Mouse (Mus musculus): ENCODE measurements around the gene Ccdc186. TPM values are rescaled to one million over a fixed set of nuclear protein-coding genes. Genes with fewer than 3 reads are reported as not detected.
A peak's percentile ranks its signal among the peaks of the same experiment; 100 is the strongest.

The Ccdc186 gene
- polyA plus RNA-seq, 1 experiment from 2014 or later = 19.0 TPM

DNA sequence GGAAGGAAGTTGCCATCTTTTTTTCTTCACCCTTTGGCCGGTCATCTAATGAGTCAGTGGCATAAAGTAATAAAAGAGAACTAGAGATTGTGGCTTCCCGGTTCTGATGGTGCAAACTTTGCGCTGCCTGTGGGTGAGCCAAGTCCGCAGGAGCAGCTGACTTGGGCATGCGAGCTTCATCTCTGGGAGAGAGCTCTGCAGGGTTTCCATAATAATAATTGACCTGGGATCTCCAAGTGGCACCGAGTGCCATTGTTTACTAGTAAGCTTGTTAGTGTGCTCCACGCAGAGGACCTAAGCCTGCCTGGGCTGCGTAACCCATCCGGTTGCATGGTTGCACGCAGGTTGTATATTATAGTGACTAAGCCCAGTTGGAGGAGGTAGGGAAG lies 452 bp upstream of the Ccdc186 start:
- H3K9ac ChIP-seq = 0 out of 2 replicates have a peak overlapping the region, but pooled peaks have one; percentile 41
- ATAC-seq (replicated peaks; ENCODE audit: insufficient number of reproducible peaks, insufficient read depth, low FRiP score, low read depth) = no peak
- peaks cover 39% of the 10 kb centered on the region for H3K4me1 ChIP-seq (replicated peaks)
- H3K4me3 ChIP-seq = peak overlapping the region; percentile 92
- H3K4me2 ChIP-seq = peak overlapping the region; percentile 71
- H3K9me3 ChIP-seq (replicated peaks) = no peaks in the 10 kb centered on the region
- 26% methylated on average over 10 of the region's 10 CpGs for WGBS
- H3K27me3 ChIP-seq = 0 out of 2 replicates have a peak, but pooled peaks cover 4% of the 10 kb centered on the region
- no peaks in the 10 kb centered on the region for H3K36me3 ChIP-seq
- peak overlapping the region; percentile 43; the same call in 1 of the 2 replicates for H3K27ac ChIP-seq

DNA sequence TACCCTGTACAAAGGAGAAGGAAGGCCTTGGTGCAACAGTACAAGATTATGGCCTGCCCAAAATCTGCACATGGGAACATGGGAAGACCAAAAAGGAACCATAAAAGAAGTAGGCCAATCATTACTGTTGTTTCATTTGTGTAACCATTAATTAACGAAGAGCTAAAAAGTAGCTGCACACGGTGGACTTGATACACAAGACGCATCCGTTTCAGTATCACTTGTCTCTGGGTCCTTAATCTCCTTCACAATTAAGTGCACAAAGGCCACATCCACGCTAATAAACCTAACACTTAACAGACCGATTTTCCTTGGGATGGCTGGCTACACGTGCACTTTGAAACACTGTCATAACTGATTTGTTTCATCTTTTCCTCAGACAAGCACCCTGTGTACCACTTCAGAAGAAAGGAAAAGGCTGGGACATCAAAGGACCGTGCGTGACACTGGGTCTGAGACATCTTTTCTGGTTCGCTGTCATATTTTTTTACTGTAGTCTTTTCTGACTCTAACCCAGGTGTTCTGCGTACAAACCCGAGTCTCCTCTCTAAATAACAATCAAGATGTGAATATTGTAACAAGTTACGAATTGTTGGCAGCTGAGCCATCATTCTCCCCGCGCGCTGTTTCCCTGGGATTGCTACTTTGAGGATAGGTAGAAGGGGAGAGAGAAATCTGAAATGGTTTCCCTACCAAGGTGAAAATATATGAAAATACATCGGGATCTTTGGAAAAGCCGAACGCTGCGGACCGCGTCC lies 771 bp downstream of the Ccdc186 start:
- peak overlapping the region; percentile 71 for H3K4me2 ChIP-seq
- 0 out of 2 replicates have a peak, but pooled peaks cover 4% of the 10 kb centered on the region for H3K27me3 ChIP-seq
- 6% methylated on average over 22 of the region's 22 CpGs for WGBS
- H3K4me3 ChIP-seq = peak overlapping the region; percentile 92
- H3K27ac ChIP-seq = peak overlapping the region; percentile 89
- peaks cover 49% of the 10 kb centered on the region for H3K4me1 ChIP-seq (replicated peaks)
- ATAC-seq (replicated peaks; ENCODE audit: insufficient number of reproducible peaks, insufficient read depth, low FRiP score, low read depth) = no peak
- H3K36me3 ChIP-seq = no peaks in the 10 kb centered on the region
- H3K9me3 ChIP-seq (replicated peaks) = no peaks in the 10 kb centered on the region
- H3K9ac ChIP-seq = peak overlapping the region; percentile 97

DNA sequence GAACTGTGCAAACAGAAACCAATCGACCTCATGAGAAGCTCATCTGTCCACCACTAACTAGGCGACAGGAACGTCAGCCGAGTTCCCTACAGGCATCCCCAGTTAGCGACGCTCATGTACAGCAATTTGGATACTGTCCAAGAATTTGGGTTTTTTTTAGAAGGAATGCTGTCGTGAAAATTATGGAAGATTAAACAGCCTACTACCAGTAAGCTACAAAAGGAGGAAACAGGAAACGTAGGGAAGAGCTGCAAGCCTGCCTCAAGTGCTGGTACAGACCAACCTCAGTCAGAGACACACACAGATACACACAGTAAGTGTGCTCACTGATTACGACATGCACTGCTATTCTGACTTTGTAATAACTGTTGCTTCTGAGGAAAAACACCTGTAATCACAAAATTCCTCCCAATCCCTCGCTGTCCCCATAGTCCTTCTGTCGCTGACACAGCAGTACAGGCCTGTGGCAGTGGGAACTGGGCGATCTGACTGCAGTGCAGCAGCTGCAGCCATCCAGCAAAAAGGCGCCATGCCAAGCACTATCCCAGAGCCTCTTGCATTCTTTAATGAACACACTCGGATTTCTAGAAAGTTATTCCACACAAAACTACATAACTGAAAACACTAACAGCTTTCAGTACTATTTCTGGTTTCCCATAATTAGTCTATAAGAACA lies 4.0 kb downstream of the Ccdc186 start:
- Histone ChIP-seq H3K36me3 (peaks cover 7% of the 10 kb centered on the region; the same call in 1 of the 2 replicates), H3K27ac (peak overlapping the region; percentile 89), H3K9ac (no peak overlapping the region), H3K4me2 (peak overlapping the region; percentile 53), H3K9me3 (replicated peaks) (no peaks in the 10 kb centered on the region), H3K4me1 (replicated peaks) (peaks cover 57% of the 10 kb centered on the region), H3K4me3 (peak overlapping the region; percentile 9), H3K27me3 (no peaks in the 10 kb centered on the region)
- ATAC-seq (replicated peaks; ENCODE audit: insufficient number of reproducible peaks, insufficient read depth, low FRiP score, low read depth) = peak; percentile 25; the same call in 1 of the 2 replicates
- WGBS = 14% methylated on average over 14 of the region's 14 CpGs

DNA sequence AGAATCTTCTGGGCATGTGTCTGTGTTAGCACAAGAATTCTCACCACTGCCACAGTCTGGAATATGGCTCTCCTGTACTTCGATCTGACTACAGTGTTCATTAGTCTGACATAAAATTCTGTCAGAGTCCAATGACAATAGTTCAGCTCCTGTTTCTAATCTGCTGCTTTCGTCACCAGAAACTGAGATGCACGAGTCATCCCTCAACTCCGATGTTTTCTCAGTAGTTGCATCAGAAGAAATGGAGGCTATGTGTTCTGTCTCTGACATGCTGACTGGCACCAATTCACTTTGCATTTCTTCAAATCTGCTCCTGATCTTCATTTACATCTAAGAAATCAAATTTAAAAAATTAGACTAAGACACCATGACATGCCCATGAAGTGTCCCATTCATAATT lies 8.6 kb downstream of the Ccdc186 start:
- 57% methylated on average over 4 of the region's 4 CpGs for WGBS
- H3K9me3 ChIP-seq (replicated peaks) = no peaks in the 10 kb centered on the region
- no peak overlapping the region for H3K4me2 ChIP-seq
- no peaks in the 10 kb centered on the region for H3K27me3 ChIP-seq
- no peak overlapping the region for H3K27ac ChIP-seq
- no peak overlapping the region for H3K9ac ChIP-seq
- peaks cover 29% of the 10 kb centered on the region; the same call in 1 of the 2 replicates for H3K36me3 ChIP-seq
- ATAC-seq (replicated peaks; ENCODE audit: insufficient number of reproducible peaks, insufficient read depth, low FRiP score, low read depth) = no peak
- H3K4me1 ChIP-seq (replicated peaks) = peaks cover 39% of the 10 kb centered on the region
- H3K4me3 ChIP-seq = no peak overlapping the region

DNA sequence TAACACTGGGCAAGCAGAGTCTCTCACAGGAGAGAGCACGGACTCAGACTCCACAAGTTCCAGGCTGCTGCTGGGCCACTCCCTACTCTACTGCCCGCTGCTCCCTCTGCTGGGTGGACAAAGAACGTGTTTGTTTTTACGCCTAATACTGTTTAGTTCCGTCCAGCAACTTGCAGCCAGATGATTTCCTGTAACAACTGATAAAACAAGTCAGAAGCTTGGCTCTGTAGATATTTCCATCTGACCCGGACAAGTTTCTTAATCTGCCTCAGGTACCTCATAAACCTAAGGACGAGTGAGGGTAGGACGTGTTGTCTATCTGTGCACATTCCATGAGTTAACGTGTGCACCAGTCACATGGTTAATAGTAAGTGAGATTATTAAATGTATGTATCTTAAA lies 10.4 kb downstream of the Ccdc186 start:
- H3K9ac ChIP-seq = no peak overlapping the region
- H3K9me3 ChIP-seq (replicated peaks) = no peaks in the 10 kb centered on the region
- H3K27ac ChIP-seq = no peak overlapping the region
- H3K4me1 ChIP-seq (replicated peaks) = peaks cover 25% of the 10 kb centered on the region
- no peaks in the 10 kb centered on the region for H3K27me3 ChIP-seq
- WGBS = 34% methylated on average over 9 of the region's 9 CpGs
- peaks cover 45% of the 10 kb centered on the region for H3K36me3 ChIP-seq
- no peak overlapping the region for H3K4me2 ChIP-seq
- no peak for ATAC-seq (replicated peaks; ENCODE audit: insufficient number of reproducible peaks, insufficient read depth, low FRiP score, low read depth)
- no peak overlapping the region for H3K4me3 ChIP-seq

DNA sequence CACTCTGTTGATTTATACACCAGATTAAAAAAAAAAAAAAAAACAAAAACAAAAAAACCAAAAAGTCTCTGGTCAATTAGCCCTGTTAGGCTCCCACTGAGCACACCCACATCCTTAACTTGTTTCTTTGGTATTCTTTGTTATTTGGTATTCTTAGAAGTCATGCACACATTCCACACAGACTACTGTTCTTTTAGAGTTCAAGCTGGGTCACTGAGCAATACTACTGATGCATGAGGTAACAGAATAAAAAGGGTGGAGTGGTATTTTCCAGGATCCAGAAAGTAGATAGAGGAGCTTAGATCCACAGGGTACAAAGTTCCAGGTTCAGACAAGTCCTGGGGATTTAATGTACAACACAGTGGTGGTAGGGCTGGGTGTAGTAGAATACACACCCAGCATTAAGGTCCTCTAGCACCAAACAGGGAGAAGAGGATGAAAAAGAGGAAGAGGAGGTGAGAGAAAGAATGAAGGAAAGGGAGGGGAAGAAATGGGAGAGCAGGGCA lies 11.3 kb downstream of the Ccdc186 start:
- ATAC-seq (replicated peaks; ENCODE audit: insufficient number of reproducible peaks, insufficient read depth, low FRiP score, low read depth) = no peak
- Histone ChIP-seq H3K9me3 (replicated peaks) (no peaks in the 10 kb centered on the region), H3K4me2 (no peak overlapping the region), H3K9ac (no peak overlapping the region), H3K27ac (no peak overlapping the region), H3K27me3 (no peaks in the 10 kb centered on the region), H3K4me3 (no peak overlapping the region), H3K36me3 (peaks cover 52% of the 10 kb centered on the region), H3K4me1 (replicated peaks) (peaks cover 16% of the 10 kb centered on the region)

DNA sequence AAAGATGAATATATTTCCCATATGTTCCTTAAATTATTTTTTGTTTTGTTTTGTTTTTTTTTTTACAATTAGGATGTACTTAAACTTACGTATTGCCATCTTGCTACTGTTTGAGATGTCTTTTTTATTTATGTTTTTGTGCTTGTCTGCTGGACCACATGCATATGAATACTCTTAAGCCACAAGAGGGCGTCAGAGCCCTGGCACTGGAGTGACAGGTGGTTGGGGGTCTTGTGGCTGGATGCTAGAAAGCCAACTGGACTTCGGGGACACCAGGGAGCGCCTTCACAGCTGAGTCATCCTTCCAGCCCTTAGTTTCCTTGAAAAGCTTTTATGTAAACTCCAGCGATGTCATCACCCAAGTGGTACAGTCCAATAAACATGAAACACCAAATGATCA lies 13.2 kb downstream of the Ccdc186 start:
- no peak overlapping the region for H3K4me2 ChIP-seq
- H3K27ac ChIP-seq = no peak overlapping the region
- H3K9ac ChIP-seq = no peak overlapping the region
- no peak overlapping the region for H3K4me3 ChIP-seq
- peaks cover 9% of the 10 kb centered on the region for H3K4me1 ChIP-seq (replicated peaks)
- no peaks in the 10 kb centered on the region for H3K9me3 ChIP-seq (replicated peaks)
- H3K27me3 ChIP-seq = no peaks in the 10 kb centered on the region
- WGBS = 59% methylated on average over 5 of the region's 5 CpGs
- peaks cover 59% of the 10 kb centered on the region for H3K36me3 ChIP-seq
- ATAC-seq (replicated peaks; ENCODE audit: insufficient number of reproducible peaks, insufficient read depth, low FRiP score, low read depth) = no peak

DNA sequence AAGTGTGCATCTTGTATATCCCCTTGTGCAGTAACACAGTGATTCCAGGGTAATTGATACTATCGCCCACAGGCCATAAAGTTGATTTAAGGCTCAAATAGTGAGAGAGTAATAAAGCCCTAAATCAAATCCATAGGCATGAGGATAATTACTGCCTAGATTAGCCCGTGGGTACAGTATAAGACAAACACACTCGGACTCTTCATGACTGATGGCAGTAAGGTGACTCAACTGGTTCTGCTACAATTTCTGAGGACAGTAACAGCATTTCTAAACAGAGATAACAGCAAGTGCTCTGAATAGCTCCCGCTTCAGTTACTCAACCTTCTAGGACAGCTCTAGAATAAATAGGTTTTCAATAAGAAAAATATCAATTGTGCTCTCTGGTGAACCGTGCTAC lies 14.9 kb downstream of the Ccdc186 start:
- H3K27ac ChIP-seq = no peak overlapping the region
- 85% methylated on average over 5 of the region's 5 CpGs for WGBS
- H3K4me2 ChIP-seq = no peak overlapping the region
- H3K27me3 ChIP-seq = no peaks in the 10 kb centered on the region
- H3K9ac ChIP-seq = no peak overlapping the region
- peaks cover 19% of the 10 kb centered on the region for H3K4me1 ChIP-seq (replicated peaks)
- H3K4me3 ChIP-seq = no peak overlapping the region
- H3K9me3 ChIP-seq (replicated peaks) = no peaks in the 10 kb centered on the region
- peaks cover 59% of the 10 kb centered on the region for H3K36me3 ChIP-seq
- no peak for ATAC-seq (replicated peaks; ENCODE audit: insufficient number of reproducible peaks, insufficient read depth, low FRiP score, low read depth)

DNA sequence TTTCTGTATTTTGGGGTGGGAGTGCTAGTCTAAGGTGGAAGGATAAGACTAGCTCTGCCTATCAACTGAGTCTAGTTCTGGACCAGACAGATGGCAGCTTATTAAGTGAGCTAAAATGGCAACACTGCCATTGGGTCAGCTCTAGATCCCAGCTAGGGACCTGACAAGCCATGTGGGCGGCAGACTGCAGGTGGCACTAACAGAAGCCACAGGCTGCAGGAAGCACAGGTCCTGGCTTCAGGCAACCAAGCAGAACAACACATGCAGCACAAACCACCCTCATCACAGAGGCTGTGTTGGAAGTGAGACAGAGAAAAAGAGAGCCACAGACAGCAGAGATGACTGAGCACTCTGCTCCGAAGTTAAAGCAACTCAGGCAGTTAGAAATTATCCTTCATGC lies 16.6 kb downstream of the Ccdc186 start:
- Histone ChIP-seq H3K4me1 (replicated peaks) (peaks cover 28% of the 10 kb centered on the region), H3K9me3 (replicated peaks) (no peaks in the 10 kb centered on the region), H3K4me2 (no peak overlapping the region), H3K27ac (no peak overlapping the region), H3K9ac (no peak overlapping the region), H3K27me3 (no peaks in the 10 kb centered on the region), H3K4me3 (no peak overlapping the region), H3K36me3 (peaks cover 70% of the 10 kb centered on the region)
- WGBS = 82% methylated on average over 2 of the region's 2 CpGs
- ATAC-seq (replicated peaks; ENCODE audit: insufficient number of reproducible peaks, insufficient read depth, low FRiP score, low read depth) = no peak

DNA sequence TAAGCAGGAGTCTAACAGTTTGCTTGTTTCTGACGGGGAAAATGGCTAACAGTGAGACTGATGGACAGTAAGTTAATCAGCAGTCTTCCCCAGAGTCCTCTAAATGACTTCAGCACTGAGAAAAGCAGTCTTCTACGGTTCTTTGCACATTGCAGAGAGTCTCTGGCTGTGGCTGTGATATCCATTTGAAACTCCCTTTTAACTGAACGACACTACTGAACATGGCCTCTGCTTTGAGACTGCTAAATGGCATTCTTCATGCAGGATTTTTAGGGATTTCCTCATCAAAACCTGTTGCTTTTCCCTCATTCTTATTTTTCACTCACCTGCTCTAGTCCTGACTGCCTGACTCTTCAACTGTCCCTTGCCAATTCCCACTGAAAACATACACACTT lies 19.6 kb downstream of the Ccdc186 start:
- Histone ChIP-seq H3K27me3 (no peaks in the 10 kb centered on the region), H3K4me2 (no peak overlapping the region), H3K4me1 (replicated peaks) (peaks cover 31% of the 10 kb centered on the region), H3K4me3 (no peak overlapping the region), H3K27ac (peak overlapping the region; percentile 70), H3K9me3 (replicated peaks) (no peaks in the 10 kb centered on the region), H3K36me3 (peaks cover 73% of the 10 kb centered on the region), H3K9ac (no peak overlapping the region)
- ATAC-seq (replicated peaks; ENCODE audit: insufficient number of reproducible peaks, insufficient read depth, low FRiP score, low read depth) = no peak
- 69% methylated on average over 3 of the region's 3 CpGs for WGBS

DNA sequence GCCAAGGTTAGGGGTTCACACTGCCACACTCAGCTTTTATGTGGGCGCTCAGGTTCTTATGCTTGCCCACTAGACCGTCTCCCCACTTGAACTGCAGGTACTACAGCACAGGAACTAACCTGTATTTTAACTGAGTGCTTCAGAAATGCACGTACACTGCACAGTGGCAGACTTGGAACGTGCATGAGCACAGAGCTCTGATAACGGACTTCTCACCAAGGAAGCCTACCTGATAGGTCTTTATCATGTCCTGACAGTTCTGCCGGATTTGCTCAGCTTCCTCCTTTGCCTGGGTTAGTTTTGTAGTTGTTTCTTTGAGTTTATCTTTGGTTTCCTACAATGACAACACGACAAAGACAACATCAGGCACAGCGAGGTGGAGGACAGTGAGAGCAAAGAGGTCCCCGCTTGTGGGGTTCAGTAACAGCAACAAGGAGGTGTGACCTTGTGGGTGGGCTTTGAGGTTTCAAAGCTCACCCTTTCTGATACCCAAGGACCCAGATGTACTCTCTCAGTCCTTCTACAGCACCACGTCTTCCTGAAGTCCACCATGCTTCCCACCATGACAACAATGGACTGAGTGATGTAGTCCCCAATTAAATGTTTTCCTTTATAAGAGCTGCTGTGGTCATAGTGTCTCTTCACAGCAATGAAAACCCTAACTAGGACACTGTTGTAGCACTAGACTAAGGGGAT lies 20.2 kb downstream of the Ccdc186 start:
- H3K36me3 ChIP-seq = peaks cover 70% of the 10 kb centered on the region
- H3K27me3 ChIP-seq = no peaks in the 10 kb centered on the region
- WGBS = 48% methylated on average over 10 of the region's 10 CpGs
- no peak overlapping the region for H3K9ac ChIP-seq
- H3K4me2 ChIP-seq = no peak overlapping the region
- ATAC-seq (replicated peaks; ENCODE audit: insufficient number of reproducible peaks, insufficient read depth, low FRiP score, low read depth) = peak; percentile 41
- peaks cover 31% of the 10 kb centered on the region for H3K4me1 ChIP-seq (replicated peaks)
- H3K27ac ChIP-seq = peak overlapping the region; percentile 70
- H3K4me3 ChIP-seq = no peak overlapping the region
- H3K9me3 ChIP-seq (replicated peaks) = no peaks in the 10 kb centered on the region
